Mouse (Mus musculus): ENCODE results near the gene Gm49358.
A peak's percentile ranks its signal among the peaks of the same experiment; 100 is the strongest.

Gene Gm49358

DNA sequence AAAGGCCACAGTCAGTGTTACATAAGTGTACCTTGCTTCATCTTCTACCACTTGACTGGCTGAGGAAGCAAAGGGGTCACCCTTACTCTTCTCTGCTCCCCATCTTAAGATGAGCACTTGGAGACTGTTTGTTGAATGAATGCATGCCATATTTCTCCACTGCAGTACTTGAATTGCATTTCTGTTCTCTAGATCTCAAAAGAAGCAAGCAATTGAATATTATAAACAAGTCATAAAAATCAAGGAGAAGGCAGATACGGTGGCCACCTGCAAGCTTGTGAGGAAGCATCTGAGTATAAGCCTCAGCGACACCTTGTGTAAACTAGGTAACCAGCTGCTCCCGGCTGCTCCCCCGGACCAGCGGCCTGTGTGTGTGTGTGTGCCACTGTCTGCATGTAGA, at the start of gene Gm49358:
Gm49358 (plus strand) TSS at position 301 of the 400 bp plus-strand sequence.
- DNase-seq: no peak

DNA sequence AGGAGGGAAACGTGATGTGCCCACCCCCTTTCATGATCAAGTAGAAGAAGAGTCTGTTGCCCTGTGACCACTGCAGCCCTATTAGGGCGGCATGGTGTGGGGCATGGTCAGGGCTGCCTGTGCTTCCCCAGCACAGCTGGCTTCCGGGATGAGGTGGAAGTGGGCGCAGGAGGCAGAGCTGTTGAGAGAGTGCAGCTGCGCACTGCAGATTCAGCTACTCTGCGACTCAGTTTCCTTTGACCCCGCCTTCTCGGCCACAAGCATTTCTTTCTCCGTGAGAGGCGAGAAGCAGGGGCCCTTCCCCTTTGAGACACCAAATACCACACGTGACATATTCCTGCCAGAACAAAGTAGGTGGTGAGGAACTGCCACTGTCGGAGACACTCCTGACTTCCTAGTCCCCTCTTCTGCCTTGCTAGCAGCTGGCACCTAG, 36.2 kb upstream of the Gm49358 start:
- DNase-seq: peak; percentile 32

DNA sequence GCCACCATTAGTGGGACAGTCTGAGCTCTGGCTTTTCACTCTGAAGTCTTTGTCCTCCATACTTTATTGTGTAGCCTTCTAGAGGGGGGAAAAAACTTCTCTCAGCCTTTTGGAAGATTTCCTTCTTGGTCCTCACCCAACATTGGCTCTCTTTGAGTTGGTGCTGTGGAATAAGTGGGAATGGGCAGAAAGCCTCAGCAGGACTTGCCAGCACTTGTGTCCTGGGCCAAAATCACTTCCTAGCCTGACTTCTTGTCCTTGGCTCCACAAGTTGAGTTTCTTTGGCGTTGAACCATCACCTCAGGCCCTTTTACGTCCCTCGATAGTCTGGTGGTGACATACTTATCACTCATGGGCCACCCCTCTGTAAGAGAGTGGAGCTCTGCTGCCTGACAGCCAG, 35.6 kb upstream of the Gm49358 start:
- no peak for DNase-seq

DNA sequence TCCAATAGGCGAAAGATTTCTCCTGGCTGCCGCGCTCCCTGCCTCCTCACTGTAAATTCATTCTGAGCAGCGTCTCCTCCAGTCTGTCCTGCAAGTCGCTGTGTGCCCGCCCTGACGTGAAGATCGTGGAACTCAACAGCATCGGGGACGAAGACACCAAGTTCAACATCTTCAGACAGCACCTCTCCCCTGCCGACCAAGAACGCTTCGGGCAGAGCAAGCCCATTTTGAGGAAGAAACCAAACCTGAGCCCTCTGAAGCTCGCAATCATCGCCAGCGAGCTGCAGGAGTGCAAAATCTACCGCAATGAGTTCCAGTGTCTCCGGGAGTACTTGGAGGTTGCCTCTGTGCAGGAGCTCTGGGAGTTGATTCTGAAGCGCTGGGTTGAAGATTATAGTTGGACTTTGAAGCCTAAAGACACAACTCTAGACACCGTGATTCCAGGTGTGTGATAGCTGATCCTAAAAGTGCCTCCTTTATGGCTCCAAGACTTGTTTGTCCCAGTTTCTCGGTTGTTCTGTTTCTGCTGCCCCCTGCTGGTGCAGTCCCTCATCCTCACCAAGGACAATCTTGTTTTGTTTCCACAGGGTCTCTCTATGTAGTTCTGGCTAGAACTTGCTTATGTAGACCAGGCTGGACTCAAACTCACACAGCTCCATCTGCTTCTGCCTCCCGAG, 32.8 kb upstream of the Gm49358 start:
- DNase-seq: peak; percentile 69

DNA sequence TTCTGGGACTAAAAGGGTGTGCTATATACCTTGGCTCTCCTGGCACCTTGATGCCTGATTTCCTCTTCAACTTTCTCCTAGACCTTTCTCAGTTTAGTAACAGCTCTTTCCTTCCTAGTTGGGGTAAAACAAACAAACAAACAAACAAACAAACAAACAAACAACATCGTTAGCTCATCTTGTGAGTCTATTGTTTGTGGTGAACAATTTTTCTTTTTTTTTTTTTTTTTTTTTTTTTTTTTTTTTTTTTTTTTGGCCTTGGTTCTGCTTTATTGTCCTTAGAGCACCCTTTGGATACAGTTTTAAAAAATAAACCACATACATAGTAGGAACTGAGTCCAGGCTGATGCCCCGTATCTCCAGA, 32.3 kb upstream of the Gm49358 start:
- no peak for DNase-seq

DNA sequence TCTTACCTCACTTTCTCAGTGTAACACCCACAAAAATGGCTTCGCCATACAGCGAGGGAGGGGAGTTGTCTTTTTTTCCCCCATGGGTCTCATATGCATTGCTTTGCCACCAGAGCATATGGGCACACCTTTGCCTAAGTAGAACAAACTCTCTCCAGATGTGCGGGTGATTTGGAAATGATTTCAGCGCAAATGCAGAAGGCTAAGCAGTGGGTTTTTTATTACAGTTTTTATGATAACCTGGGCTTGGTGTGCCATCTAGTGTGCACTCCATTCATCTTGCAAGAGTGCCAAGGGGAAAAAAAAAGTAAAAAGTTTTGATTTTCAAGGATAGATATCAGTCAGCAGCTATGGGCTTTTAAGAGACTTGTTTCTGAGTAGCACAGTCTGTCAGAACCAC, 28.7 kb upstream of the Gm49358 start:
- DNase-seq: no peak

DNA sequence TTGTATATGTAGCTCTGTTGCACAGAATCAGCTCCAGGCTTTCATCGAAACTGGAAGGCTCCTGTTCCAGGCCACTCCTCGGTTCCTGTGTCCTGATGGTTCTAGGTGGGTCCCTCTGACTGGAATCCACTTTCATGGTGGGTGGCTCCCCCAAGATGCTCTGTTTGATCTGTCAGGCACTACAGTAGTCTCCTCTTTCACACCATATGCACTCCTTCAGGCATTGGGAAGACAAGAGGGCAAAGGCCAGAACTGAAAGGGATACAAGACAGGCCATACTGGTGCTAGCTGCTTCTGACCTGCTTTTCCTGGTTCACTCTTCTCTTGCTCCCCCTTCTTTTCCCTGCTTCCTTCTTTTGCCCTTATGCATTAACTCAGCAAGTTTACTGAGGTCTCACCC, 20.9 kb upstream of the Gm49358 start:
- DNase-seq: no peak

DNA sequence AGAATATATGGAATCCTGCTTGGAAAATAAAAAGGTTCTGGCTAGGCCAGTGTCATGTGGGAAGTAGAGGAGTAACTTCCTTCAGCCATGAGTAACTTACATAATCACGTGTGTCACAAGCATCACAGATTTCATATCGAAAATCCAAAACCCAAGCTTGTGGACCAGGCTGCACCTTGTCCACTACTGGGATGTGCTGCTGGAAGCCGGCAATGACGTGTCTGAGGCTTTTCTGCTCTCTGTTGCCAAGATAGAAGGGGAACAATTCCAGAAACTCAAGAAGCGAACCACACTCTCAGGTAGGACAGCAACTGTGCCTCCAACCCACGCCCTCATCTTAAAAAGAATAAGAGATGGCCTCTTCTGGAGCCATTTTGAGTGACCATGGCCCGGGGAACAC, 19.5 kb upstream of the Gm49358 start:
- no peak for DNase-seq

DNA sequence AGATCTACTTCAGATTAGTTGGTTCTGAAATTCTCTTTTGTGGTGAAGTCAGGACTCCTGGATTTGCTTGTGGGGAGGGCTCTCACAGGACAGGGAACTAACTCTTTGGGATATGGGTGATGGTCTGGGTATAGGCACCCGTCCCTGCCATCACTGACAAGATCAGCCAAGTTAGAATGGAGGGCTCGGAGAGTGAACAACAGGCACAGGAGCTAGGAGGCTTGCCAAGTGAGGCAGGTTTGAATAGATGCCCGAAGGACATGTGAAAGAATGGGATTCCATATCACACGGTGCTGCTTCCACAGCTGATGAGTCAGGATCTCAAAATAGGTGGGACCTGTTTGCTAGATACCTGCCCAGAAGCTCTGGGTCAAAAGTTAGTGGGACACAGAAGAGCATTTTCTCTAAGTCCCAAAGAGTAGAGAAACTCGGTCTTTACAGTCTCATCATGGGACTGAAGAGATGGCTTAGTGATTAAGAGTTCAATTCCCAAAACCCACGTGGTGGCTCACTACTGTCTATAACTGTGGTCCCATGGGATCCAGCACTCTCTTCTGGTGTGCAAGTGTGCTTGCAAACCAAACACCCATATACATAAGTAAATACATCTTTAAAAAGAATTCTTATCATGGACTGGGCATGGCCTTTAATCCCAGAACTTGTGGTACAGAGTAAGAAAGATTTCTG, 7.8 kb upstream of the Gm49358 start:
- DNase-seq: no peak

DNA sequence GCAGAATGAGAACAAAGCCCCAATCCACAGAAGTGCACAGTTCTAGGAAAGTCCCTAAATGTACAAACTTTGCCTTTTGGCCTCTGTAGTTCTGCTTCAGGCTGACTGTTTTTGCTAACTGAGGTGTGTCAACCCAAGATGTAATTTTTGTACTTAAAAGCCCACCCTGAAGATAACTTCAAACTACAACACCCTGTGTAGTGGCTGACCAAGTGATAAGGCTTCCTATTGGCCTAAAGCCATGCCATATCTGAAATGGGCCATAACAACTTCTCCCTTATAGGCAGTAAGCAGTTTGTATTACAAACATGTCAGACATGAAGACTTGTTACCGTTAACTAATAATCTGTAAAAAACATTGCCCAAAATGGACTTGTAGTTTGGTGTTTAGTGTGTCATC, 6.0 kb upstream of the Gm49358 start:
- DNase-seq: no peak

DNA sequence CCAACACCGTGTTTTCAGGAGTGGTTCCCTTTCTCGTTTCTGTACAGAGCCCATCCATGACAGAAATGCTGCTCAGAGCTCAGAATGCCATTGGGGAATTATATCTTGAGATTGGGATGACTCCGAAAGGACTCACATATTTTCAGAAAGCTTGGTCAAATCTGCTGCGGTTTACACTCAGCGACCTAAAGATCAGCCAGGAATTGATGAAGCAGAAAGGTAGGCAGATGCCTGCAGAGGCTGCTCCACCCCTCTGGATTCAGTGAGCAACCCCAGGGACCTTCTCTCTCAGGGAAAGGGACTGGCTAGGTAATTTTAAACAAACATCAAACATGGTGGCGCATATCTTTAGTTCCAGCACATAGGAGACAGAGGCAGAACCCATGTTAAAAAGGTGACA, 5.6 kb upstream of the Gm49358 start:
- no peak for DNase-seq

DNA sequence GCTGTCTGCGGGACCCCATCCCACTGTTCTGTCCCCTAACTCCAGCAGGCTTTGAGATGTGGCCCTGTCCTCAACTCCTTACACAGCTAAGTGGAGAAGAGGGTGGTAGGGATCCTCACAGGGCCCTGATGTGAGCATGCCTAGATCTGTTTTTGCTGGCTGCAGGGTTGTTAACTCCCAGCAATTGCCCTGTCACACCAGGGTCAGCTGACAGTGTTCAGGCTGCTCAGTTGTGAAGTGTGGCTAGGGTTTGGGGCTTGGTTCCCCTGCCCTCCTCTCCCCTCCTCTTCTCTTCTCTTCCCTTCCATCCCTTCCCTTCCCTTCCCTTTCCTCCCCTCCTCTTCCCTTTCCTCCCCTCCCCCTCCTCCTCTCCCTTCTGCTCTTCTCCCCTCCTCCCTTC, 2.5 kb upstream of the Gm49358 start:
- no peak for DNase-seq

DNA sequence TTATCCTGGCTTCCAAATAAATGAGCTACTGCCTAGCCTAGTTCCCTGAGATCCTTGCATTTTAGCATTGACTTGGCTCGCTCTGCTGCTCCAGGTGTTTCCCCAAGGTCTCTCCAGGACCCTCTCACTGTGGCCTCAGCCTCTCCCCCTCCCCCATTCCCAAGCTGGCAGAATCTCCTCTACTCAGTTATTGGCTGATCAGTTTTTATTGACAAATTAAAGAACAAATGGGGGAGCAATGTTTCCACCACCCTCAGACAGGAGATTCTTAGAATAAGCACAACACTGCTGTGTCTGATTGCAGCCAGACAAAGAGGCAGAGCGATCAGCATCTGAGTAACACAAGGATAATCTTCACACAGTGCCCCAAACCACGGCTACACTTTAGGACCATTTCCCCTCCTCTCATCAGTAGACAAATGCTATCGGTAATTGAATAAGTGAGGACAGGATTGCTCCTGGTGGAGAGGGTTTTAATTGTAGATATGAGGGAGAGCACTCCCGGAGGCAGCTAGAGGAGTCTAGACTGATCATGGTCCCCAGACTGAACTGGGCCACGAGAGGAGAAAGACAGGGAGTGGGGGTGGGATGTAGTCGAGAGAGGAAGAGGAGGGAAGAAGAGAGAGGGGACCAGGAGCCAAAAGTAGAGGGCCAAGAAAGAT, 1.9 kb upstream of the Gm49358 start:
- no peak for DNase-seq

DNA sequence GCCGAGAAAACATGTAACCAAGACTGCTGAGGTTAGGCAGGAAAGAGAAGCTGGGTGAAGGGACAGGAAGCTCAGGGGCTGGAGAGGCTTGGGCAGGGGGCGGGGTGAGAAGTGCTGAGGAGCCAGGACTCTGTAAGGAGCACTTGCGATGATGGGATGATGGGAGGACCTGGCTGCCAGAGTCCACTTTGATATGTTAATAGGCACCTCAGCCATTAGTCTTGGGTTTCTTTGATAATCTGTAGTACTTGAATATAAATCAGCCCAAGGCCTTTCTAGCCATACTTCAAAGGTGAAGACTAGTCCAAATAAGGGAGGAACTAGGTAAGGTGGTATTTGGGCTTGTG, 1.4 kb upstream of the Gm49358 start:
- no peak for DNase-seq

DNA sequence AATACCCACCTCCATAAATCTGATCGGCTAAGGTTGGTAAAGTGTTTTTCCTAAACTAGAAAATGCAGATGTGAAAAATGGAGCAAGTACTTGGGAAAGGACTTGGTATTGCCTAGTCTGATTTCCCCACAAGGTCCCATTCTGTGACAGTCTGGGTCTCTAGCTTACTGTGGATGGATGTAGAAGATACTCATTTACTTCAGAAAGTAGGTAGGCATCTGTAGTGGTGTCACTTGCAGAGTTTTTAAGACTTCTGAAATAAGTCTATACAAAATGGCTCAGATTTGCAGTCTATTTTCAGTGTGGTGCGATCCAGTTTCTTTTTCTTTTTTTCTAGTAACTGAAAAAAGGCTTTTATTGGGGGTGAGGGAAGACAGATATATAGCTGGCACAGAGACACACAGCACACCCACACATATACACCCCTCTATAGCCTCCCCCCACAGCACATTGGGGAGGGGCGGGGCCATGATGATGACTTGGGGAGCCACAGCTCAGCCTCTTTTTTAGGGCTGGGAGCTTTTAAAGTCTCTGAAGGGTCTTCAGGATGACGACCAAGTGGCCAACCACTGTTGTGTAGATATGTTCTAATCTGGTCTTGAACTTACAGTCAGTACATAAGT, 1.7 kb downstream of the Gm49358 start:
- DNase-seq: no peak

DNA sequence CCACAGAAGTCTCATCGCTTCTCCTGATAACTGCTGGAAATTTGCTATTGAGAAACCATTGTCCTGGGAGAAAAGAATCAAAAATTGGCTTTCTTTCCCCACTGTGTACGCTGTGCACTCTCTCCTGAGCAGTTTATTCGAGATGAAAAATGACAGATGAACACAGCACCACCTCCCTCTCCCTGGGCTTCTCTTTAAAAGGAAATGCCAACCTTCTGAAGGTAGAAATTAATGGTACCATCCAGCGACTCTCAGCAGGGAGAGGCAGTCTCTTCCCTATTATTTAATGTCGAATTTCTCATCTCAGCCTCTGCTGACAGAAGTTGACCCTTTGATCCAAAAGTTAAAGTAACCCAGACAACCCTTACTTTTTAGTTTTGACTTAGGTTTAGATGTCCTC, 5.4 kb downstream of the Gm49358 start:
- no peak for DNase-seq

DNA sequence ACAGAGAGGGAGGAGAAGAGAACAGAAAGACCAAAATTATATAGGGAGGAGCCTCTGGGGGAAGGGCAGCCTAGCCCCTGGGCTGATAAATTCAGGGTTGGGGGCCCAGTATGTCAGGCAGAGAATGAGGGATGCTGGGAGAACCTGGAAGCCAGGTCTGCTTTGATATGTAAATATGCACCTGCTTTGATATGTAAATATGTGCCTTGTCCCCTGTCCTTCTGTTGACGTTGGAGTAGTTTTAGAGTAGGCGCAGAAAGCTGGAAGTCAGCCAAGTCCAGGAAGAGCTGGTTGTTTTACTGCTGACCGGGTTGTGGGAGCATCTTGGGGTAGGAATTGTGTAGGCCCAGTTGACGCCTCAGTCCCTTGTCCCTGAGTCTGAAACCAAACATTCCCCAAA, 6.0 kb downstream of the Gm49358 start:
- no peak for DNase-seq

DNA sequence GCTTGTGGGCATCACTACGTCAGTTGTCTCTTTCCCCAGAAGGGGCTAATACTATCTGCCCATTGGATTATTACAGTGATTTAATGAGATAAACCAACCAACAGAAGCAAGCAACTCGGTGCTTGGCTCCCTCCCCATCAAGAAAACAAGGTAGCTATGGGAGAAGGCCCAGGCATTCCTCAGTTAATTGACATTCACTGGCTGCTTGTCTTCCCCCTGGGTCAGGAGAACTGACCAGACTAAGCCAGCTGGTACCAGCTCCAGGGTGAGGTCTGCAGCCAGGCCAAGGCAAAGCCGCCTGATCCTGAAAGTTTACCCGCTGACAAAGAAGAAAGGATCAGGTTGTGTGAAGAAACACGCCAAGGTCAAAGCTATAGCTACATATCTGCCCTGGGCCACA, 7.9 kb downstream of the Gm49358 start:
- no peak for DNase-seq

DNA sequence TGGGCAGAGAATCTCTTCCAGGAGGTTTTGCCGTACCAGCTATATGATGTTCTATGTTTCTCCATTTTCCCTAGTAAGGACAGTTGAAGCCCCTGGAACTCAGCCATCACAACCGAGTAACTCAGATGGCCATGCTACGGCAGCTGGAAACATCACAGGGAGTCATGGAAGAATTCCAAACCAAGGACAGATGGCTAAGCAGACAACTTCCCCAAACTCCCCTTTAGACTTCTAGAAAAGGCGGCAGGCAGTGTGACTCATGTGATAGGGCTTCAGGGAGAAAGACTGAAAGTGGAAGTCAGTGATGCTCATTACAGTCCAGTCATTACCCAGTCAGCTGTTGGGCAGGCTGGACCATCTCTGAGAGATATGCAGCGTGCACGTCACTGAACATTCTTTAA, 8.5 kb downstream of the Gm49358 start:
- DNase-seq: no peak

DNA sequence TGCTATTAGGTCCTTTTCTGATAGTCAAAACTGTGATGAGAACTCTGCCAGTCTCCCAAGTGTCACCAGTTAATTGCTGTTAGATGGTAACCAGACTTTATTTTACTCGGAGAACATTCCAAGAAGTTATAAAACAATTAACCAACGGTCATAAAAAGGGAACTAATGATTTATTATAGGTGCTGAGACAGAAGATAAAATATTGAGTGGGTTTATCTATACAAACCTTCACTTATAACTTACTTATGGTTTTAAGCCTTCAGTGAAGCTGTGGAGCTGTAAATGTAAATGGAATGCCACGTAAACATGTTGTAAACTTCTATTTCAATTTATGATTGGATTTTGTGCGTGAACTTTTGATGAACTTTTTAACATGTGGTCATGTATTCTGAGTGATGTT, 9.6 kb downstream of the Gm49358 start:
- DNase-seq: no peak

DNA sequence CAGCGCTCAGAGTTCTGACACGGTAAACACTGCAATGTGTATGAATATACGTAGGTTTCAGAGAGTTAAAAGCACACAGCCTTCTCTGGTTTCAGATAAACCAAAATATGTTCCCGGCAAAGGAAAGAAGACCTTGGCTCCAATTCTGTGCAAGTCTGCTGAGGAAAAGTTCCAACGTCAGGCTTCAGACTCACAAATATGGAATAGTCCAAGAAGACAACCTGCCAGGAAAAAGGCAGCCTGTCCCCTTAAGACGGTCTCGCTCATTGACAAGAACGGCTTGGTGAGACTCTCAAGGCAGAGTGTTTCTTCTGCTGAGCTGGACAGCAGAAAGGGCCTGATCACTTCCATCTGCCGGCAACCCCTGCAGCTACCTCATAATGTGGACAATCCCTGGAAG, 12.5 kb downstream of the Gm49358 start:
- no peak for DNase-seq

DNA sequence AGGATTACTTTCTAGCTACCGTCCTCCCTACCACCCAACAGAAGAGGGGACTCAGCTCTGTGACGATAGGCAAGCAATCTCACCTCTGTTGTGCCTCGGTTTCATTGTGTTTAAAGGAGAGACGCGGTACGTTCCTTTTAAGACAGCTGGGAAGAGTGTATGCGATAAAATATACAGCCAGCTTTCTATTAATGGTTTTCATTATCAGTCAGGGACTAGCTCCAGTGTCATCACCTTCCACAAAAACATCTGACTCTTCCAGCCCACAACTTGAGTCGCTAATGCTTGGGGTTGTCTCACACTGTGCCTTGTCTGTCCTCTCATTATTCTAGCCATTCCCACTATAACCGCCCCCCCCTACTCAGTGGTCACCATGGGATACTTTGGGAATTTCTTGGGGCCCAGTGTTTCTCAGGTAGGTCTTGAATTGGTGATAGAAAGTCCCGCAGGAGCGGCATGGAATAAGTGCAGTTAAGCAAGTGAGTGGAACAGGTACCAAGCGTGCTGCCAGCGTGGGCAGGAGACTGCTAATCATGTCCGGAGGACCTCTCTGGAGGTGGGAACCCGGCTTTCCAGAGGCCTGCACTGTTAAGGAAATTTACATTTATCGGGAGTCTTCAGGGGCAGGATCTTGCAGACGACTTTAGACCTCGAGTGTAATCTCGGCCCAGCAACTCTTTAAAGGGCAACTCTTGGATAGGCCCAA, 14.0 kb downstream of the Gm49358 start:
- no peak for DNase-seq

DNA sequence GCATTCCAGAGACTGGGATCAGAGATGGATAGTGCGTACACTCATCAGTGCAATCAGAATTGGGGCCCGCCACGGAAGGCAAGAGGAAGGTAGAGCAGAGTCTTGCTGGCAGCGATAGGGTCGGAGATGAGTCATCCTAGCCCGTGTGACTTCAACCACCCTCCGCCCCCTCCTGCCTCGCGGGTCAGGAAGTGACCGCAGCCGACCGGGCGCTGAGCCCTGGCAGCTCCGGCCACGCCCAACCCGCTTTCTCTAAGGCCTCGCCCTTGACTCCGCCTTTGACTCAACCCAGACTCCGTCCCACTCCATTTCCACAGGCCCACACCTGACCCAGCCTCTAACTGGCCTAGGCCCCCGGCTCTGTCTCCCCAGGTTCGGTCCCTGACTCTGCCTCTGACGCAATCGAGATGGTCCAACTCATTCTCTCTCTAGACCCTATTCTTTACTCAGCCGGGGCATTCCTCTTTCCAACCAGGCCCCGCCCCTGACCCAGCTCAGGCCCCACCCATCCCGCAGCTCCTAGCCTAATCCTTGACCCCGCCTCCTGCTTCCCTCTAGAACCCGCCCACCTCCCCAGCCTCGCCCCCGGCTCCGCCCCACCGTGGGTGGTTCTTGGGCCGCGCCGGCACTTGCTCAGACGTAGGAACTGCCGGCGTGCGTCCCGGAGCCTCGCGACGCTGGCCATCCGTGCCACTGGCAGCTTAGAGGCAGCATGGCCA, 14.8 kb downstream of the Gm49358 start, which contains the start of gene Nt5dc3:
Nt5dc3 (plus strand) TSS at position 608 of the 719 bp plus-strand sequence.
- peak; percentile 90 for DNase-seq
